8 mouse cellular contexts compared by ENCODE assay signal in the genomic region with DNA sequence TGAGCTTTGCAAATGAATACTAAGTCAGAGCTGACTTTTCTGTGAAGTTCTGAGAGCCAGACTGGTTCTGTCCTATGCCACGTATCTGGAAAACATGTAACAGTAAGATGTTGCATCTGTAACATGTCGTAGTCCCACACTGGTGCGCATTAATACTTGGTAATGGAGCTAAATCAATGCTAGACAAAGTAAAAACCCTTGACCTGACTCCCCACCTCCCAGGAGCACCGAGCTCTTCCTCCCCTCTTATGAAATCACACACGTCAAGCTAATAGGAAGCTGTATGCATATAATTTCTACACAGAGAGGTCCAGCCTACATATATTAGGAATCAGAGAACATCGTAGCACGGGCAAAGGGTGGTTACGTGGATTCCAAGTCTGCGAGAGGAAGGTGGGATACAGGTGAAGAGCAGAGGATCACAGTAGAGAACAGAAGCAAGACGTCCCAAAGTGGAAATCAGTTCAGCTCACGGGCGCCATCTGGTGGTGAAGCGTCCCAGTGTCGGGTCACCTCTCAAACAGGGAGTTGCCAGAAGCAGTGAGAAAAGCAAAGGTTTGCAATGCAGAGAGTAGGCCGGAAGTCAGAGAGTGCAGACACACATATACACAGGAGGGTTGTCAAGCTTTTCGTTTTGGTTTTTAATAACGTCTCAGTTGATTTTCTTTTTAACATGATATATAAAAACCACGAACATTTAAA.
DNase-seq lines count a peak whose midpoint lies in the region; ATAC-seq and TF ChIP-seq lines count a peak whose summit lies in the region.

No protein-coding gene starts in this region.

- H3K36me3 ChIP-seq in embryonic facial prominence, embryonic 13.5 days: no peaks in the 10 kb centered on the region
- H3K36me3 ChIP-seq in heart, embryonic 15.5 days: no peaks in the 10 kb centered on the region
- H3K36me3 ChIP-seq in liver, embryonic 13.5 days: no peaks in the 10 kb centered on the region
- no peaks in the 10 kb centered on the region for H3K36me3 ChIP-seq in neural tube, embryonic 12.5 days
- no peaks in the 10 kb centered on the region for H3K36me3 ChIP-seq in stomach, postnatal 0 days (ENCODE audit: control insufficient read depth, insufficient read depth, low read length)

- H3K4me1 ChIP-seq in embryonic facial prominence, embryonic 13.5 days: peaks cover 31% of the 10 kb centered on the region
- H3K4me1 ChIP-seq in heart, embryonic 15.5 days (replicated peaks): 0 out of 2 replicates have a peak, but pooled peaks cover 2% of the 10 kb centered on the region
- no peaks in the 10 kb centered on the region for H3K4me1 ChIP-seq in liver, embryonic 13.5 days (replicated peaks)
- H3K4me1 ChIP-seq in neural tube, embryonic 12.5 days: no peaks in the 10 kb centered on the region
- no peaks in the 10 kb centered on the region for H3K4me1 ChIP-seq in stomach, postnatal 0 days (replicated peaks; ENCODE audit: control insufficient read depth, insufficient read depth)

- ATAC-seq in embryonic facial prominence, embryonic 13.5 days (ENCODE audit: insufficient number of reproducible peaks, insufficient read depth, low FRiP score, low TSS enrichment, low read depth): 0 out of 2 replicates have a peak, but pooled peaks have one; percentile 48
- 0 out of 2 replicates have a peak, but pooled peaks have one; percentile 22 for ATAC-seq in heart, embryonic 15.5 days (replicated peaks; ENCODE audit: insufficient number of reproducible peaks, insufficient read depth, low FRiP score, low read depth)
- ATAC-seq in liver, embryonic 13.5 days (ENCODE audit: low read depth): no peak
- peak; percentile 80 for ATAC-seq in neural tube, embryonic 12.5 days (ENCODE audit: low FRiP score, low read depth)
- ATAC-seq in stomach, postnatal 0 days (ENCODE audit: low FRiP score, low TSS enrichment): peak; percentile 90

- no peak overlapping the region for H3K4me3 ChIP-seq in embryonic facial prominence, embryonic 13.5 days
- H3K4me3 ChIP-seq in heart, embryonic 15.5 days: no peak overlapping the region
- H3K4me3 ChIP-seq in liver, embryonic 13.5 days (replicated peaks): no peak overlapping the region
- H3K4me3 ChIP-seq in neural tube, embryonic 12.5 days: no peak overlapping the region
- no peak overlapping the region for H3K4me3 ChIP-seq in stomach, postnatal 0 days (ENCODE audit: low read depth, low read length)

- H3K4me2 ChIP-seq in embryonic facial prominence, embryonic 13.5 days: no peak overlapping the region
- H3K4me2 ChIP-seq in heart, embryonic 15.5 days: no peak overlapping the region
- H3K4me2 ChIP-seq in liver, embryonic 13.5 days: no peak overlapping the region
- no peak overlapping the region for H3K4me2 ChIP-seq in neural tube, embryonic 12.5 days (replicated peaks)
- H3K4me2 ChIP-seq in stomach, postnatal 0 days (replicated peaks; ENCODE audit: low read depth): no peak overlapping the region

- DNase-seq in CD4-positive helper T cell, adult 2 months (ENCODE audit: low read depth, low spot score): peak; percentile 87
- DNase-seq in adrenal gland, postnatal 4 days (ENCODE audit: low spot score in 2 of 2): peak; percentile 78 to 84
- peak; percentile 95 for DNase-seq in kidney, postnatal 10 days
- DNase-seq in liver, embryonic 13.5 days: peak; percentile 55
- peak; percentile 93 for DNase-seq in stomach, postnatal 0 days (ENCODE audit: low spot score)

- peak; percentile 97 for TF ChIP-seq CTCF in stomach, postnatal 0 days (IDR thresholded peaks at IDR 0.05; ENCODE audit: low read depth)

- no peak overlapping the region for H3K9ac ChIP-seq in embryonic facial prominence, embryonic 13.5 days
- H3K9ac ChIP-seq in heart, embryonic 15.5 days: no peak overlapping the region
- H3K9ac ChIP-seq in liver, embryonic 13.5 days: no peak overlapping the region
- no peak overlapping the region for H3K9ac ChIP-seq in neural tube, embryonic 12.5 days
- H3K9ac ChIP-seq in stomach, postnatal 0 days (ENCODE audit: low read length): no peak overlapping the region

- no peak for TF ChIP-seq EP300 in stomach, postnatal 0 days (optimal IDR thresholded peaks at IDR 0.05)

- H3K9me3 ChIP-seq in embryonic facial prominence, embryonic 13.5 days: no peaks in the 10 kb centered on the region
- no peaks in the 10 kb centered on the region for H3K9me3 ChIP-seq in heart, embryonic 15.5 days (replicated peaks)
- H3K9me3 ChIP-seq in liver, embryonic 13.5 days (replicated peaks): no peaks in the 10 kb centered on the region
- H3K9me3 ChIP-seq in neural tube, embryonic 12.5 days: no peaks in the 10 kb centered on the region
- no peaks in the 10 kb centered on the region for H3K9me3 ChIP-seq in stomach, postnatal 0 days (ENCODE audit: control insufficient read depth, low read length)

- no peak overlapping the region for H3K27ac ChIP-seq in embryonic facial prominence, embryonic 13.5 days
- no peak overlapping the region for H3K27ac ChIP-seq in heart, embryonic 15.5 days
- no peak overlapping the region for H3K27ac ChIP-seq in liver, embryonic 13.5 days
- no peak overlapping the region for H3K27ac ChIP-seq in neural tube, embryonic 12.5 days
- no peak overlapping the region for H3K27ac ChIP-seq in stomach, postnatal 0 days (replicated peaks)

- 31% methylated on average over 18 of the region's 18 CpGs for WGBS in embryonic facial prominence, embryonic 13.5 days
- 31% methylated on average over 18 of the region's 18 CpGs for WGBS in heart, embryonic 15.5 days
- 25% methylated on average over 18 of the region's 18 CpGs for WGBS in liver, embryonic 13.5 days (ENCODE audit: insufficient replicate concordance)
- WGBS in neural tube, embryonic 12.5 days: 35% methylated on average over 18 of the region's 18 CpGs
- 31% methylated on average over 18 of the region's 18 CpGs for WGBS in stomach, postnatal 0 days

- H3K27me3 ChIP-seq in embryonic facial prominence, embryonic 13.5 days: no peaks in the 10 kb centered on the region
- H3K27me3 ChIP-seq in heart, embryonic 15.5 days: no peaks in the 10 kb centered on the region
- H3K27me3 ChIP-seq in liver, embryonic 13.5 days: no peaks in the 10 kb centered on the region
- no peaks in the 10 kb centered on the region for H3K27me3 ChIP-seq in neural tube, embryonic 12.5 days (replicated peaks)
- no peaks in the 10 kb centered on the region for H3K27me3 ChIP-seq in stomach, postnatal 0 days (ENCODE audit: control insufficient read depth, insufficient read depth, low read length)
